In the genomic region with DNA sequence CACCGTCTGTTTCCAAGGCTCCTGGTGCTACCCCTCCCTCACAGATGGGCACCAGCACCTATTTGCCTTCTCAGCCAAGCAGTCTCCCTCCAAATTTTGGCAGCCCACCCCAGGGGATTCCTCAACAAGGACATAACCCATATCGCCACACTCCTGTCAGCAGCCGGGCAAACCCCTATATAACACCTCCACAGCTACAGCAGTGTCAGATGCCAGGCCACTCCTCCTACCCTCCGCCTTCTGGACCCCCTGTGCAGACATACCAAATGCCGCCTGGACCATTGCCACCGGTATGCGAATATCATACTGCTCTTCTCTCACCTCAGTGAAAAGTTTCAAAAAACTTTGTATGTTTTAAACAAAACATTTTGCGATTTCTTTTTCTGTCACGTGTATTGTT, we compare ENCODE assay signal across 28 mouse cellular contexts. TPM values are rescaled to one million over a fixed set of nuclear protein-coding genes. Genes with fewer than 3 reads are reported as not detected.
DNase-seq lines count a peak whose midpoint lies in the region; ATAC-seq and TF ChIP-seq lines count a peak whose summit lies in the region.
"Had no signal": no experiment of that assay in that cellular context is flagged by ENCODE, and none has a peak within 500 bp of the region (broad histone marks: within the 10 kb centered on the region; RNA-seq: fewer than 3 reads in every experiment).

No protein-coding gene starts in this region.

- no peak for TF ChIP-seq EP300 in heart, postnatal 0 days (IDR thresholded peaks at IDR 0.05; ENCODE audit: low read depth)

- H3K27me3 ChIP-seq in heart, postnatal 0 days (ENCODE audit: control insufficient read depth, insufficient read depth, low read length): no peaks in the 10 kb centered on the region
- H3K27me3 ChIP-seq in heart, embryonic 10.5 days (ENCODE audit: insufficient read depth, poor library complexity, severe bottlenecking): no peaks in the 10 kb centered on the region
- no peaks in the 10 kb centered on the region for H3K27me3 ChIP-seq in testis, adult 2 months (ENCODE audit: control insufficient read depth, insufficient read depth, low read length)
- H3K27me3 ChIP-seq: CH12.LX; intestine, embryonic 15.5 days; megakaryocyte, embryonic 14.5 days; midbrain, embryonic 13.5 days; neural tube, embryonic 12.5 days; Patski had no signal

- no peak overlapping the region for H3K4me2 ChIP-seq in heart, postnatal 0 days (ENCODE audit: low read depth, low read length)
- H3K4me2 ChIP-seq: hindbrain, embryonic 14.5 days; intestine, embryonic 15.5 days; lung, embryonic 14.5 days; midbrain, embryonic 13.5 days; neural tube, embryonic 12.5 days had no signal

- no peaks in the 10 kb centered on the region for H3K9me3 ChIP-seq in heart, postnatal 0 days (replicated peaks; ENCODE audit: control insufficient read depth, low read length)
- H3K9me3 ChIP-seq in heart, embryonic 10.5 days: no peaks in the 10 kb centered on the region
- H3K9me3 ChIP-seq: embryonic facial prominence, embryonic 10.5 days; G1E; intestine, embryonic 15.5 days; megakaryocyte, embryonic 14.5 days; midbrain, embryonic 13.5 days; neural tube, embryonic 12.5 days had no signal

- no peak for TF ChIP-seq CTCF in heart, postnatal 0 days (IDR thresholded peaks at IDR 0.05; ENCODE audit: low read depth)
- no peak for TF ChIP-seq CTCF in testis, adult 2 months (IDR thresholded peaks at IDR 0.05; ENCODE audit: control insufficient read depth, insufficient read depth, insufficient replicate concordance, low read depth, low read length)

- 0 out of 2 replicates have a peak overlapping the region, but pooled peaks have one; percentile 16 for H3K27ac ChIP-seq in heart, postnatal 0 days (ENCODE audit: low read depth)
- H3K27ac ChIP-seq in heart, embryonic 10.5 days: no peak overlapping the region
- H3K27ac ChIP-seq in testis, adult 2 months (ENCODE audit: control insufficient read depth, insufficient read depth, low read depth, low read length): peak overlapping the region; percentile 46; the same call in 1 of the 2 replicates
- H3K27ac ChIP-seq: embryonic facial prominence, embryonic 10.5 days; hindbrain, embryonic 14.5 days; intestine, embryonic 15.5 days; liver, embryonic 14.5 days; midbrain, embryonic 13.5 days; neural tube, embryonic 12.5 days had no signal

- no peak for DNase-seq in heart, postnatal 0 days (ENCODE audit: low spot score)
- no peak for DNase-seq in heart, embryonic 10.5 days (ENCODE audit: low spot score)
- DNase-seq in testis, postnatal 10 days (ENCODE audit: low spot score): no peak
- DNase-seq in cerebellum, adult 9-10 months: peak; percentile 70
- no peak for DNase-seq in urinary bladder, adult 18-20 months (ENCODE audit: low spot score in 2 of 2)
- DNase-seq: adrenal gland, postnatal 36 days; B cell, adult 2 months; forebrain, postnatal 0 days; gastrocnemius, postnatal 25 days; kidney, postnatal 25 days; layer of hippocampus, postnatal 36 days; lung, embryonic 14.5 days; retina, postnatal 1 day; right cerebral cortex, postnatal 25 days; spleen, adult 18-20 months; thymus, postnatal 25 days had no signal

- 61% methylated on average over 9 of the region's 9 CpGs for WGBS in heart, postnatal 0 days
- 88% methylated on average over 9 of the region's 9 CpGs for WGBS in heart, embryonic 10.5 days

- H3K9ac ChIP-seq in heart, postnatal 0 days (replicated peaks; ENCODE audit: low read depth, low read length): no peak overlapping the region
- H3K9ac ChIP-seq: forebrain, postnatal 0 days; hindbrain, embryonic 14.5 days; intestine, embryonic 15.5 days; liver, embryonic 14.5 days; lung, embryonic 14.5 days; midbrain, embryonic 13.5 days; neural tube, embryonic 12.5 days had no signal

- no peak for TF ChIP-seq POLR2A in testis, adult 2 months (IDR thresholded peaks at IDR 0.05; ENCODE audit: control insufficient read depth, low read depth, low read length)

- peaks cover 29% of the 10 kb centered on the region for H3K4me1 ChIP-seq in heart, postnatal 0 days (ENCODE audit: control insufficient read depth, insufficient read depth)
- peaks cover 43% of the 10 kb centered on the region for H3K4me1 ChIP-seq in heart, embryonic 10.5 days
- H3K4me1 ChIP-seq in testis, adult 2 months (ENCODE audit: control insufficient read depth, insufficient read depth, low read length): peaks cover 2% of the 10 kb centered on the region; the same call in 1 of the 2 replicates

- ATAC-seq in heart, postnatal 0 days (ENCODE audit: insufficient read depth, low read depth): peak; percentile 55
- ATAC-seq in megakaryocyte, adult 5-6 weeks (ENCODE audit: poor library complexity, severe bottlenecking): no peak
- ATAC-seq: forebrain, postnatal 0 days; intestine, embryonic 15.5 days; midbrain, embryonic 13.5 days; Patski had no signal

- H3K4me3 ChIP-seq in heart, postnatal 0 days (ENCODE audit: low read depth, low read length): no peak overlapping the region
- H3K4me3 ChIP-seq in heart, embryonic 10.5 days: no peak overlapping the region
- H3K4me3 ChIP-seq in testis, adult 2 months (ENCODE audit: control insufficient read depth, low read depth, low read length): peak overlapping the region; percentile 85
- H3K4me3 ChIP-seq: embryonic facial prominence, embryonic 10.5 days; intestine, embryonic 15.5 days; megakaryocyte, embryonic 14.5 days; midbrain, embryonic 13.5 days; neural tube, embryonic 12.5 days had no signal

- H3K36me3 ChIP-seq in heart, postnatal 0 days (replicated peaks; ENCODE audit: control insufficient read depth, insufficient read depth, low read length): peaks cover 43% of the 10 kb centered on the region
- peaks cover 61% of the 10 kb centered on the region for H3K36me3 ChIP-seq in heart, embryonic 10.5 days
- H3K36me3 ChIP-seq in testis, adult 2 months (ENCODE audit: control insufficient read depth, insufficient read depth, low read length): peaks cover 11% of the 10 kb centered on the region

RNA-seq across cellular contexts. Expression of a gene that starts 5.6 kb away (rescaled TPM):
- total RNA-seq in heart, postnatal 0 days (2014; rRNA removed; ENCODE audit: low replicate concordance): 10.6 and 13.0 TPM in 2 replicates
- polyA plus RNA-seq in heart, postnatal 0 days (2015; fragmentation: Nextera tagmentation; extraction: Ambion mirVana): 18.1 and 20.2 TPM in 2 replicates
- 37.4 and 42.7 TPM in 2 replicates for polyA plus RNA-seq in heart, embryonic 10.5 days (2016; fragmentation: Nextera tagmentation; extraction: Ambion mirVana)
- 88.4 and 92.0 TPM in 2 replicates for polyA plus RNA-seq in testis, adult 2 months (2012; rRNA removed)
- 29.1 and 41.2 TPM in 2 replicates for total RNA-seq in megakaryocyte, adult 5-6 weeks (2015)
- total RNA-seq in megakaryocyte, adult 5-6 weeks (2017): 36.6 and 41.5 TPM in 2 replicates

RNA-seq across cellular contexts. Expression of a gene that starts 10.0 kb away (rescaled TPM):
- total RNA-seq in heart, postnatal 0 days (2014; rRNA removed; ENCODE audit: low replicate concordance): 39.4 and 40.0 TPM in 2 replicates
- 25.4 and 26.8 TPM in 2 replicates for polyA plus RNA-seq in heart, postnatal 0 days (2015; fragmentation: Nextera tagmentation; extraction: Ambion mirVana)
- 44.4 and 51.9 TPM in 2 replicates for polyA plus RNA-seq in heart, embryonic 10.5 days (2016; fragmentation: Nextera tagmentation; extraction: Ambion mirVana)
- 8.9 and 9.0 TPM in 2 replicates for polyA plus RNA-seq in testis, adult 2 months (2012; rRNA removed)
- 127 and 133 TPM in 2 replicates for total RNA-seq in megakaryocyte, adult 5-6 weeks (2015)
- 77.4 and 95.5 TPM in 2 replicates for total RNA-seq in megakaryocyte, adult 5-6 weeks (2017)
